Mouse (Mus musculus) intestine, embryonic 16.5 days (tissue): ENCODE results near the gene Cops7b. TPM values are rescaled to one million over a fixed set of nuclear protein-coding genes. Genes with fewer than 3 reads are reported as not detected.
A peak's percentile ranks its signal among the peaks of the same experiment; 100 is the strongest.

Experiments used
- ATAC-seq: fragments of 200-750 bp; cut with Nextera tagmentation; 2 replicates; pipeline ENCODE4 v1.8.0; 2017; ENCODE audit warnings: moderate TSS enrichment, moderate library complexity
- H3K27ac ChIP-seq: fragments of 300-500 bp; sonication (generic); 2 replicates; pipeline ENCODE4 v1.5.1; 2014; ENCODE audit warnings: mild to moderate bottlenecking, low read length
- H3K27me3 ChIP-seq: fragments of 300-500 bp; sonication (generic); replicated peaks from 2 replicates; pipeline ENCODE4 v1.6.1; 2014; ENCODE audit warnings: low read length, control low read depth, mixed read lengths; ENCODE audit not compliant: control insufficient read depth, insufficient read depth
- H3K36me3 ChIP-seq: fragments of 300-500 bp; sonication (generic); 2 replicates; pipeline ENCODE4 v1.6.1; 2014; ENCODE audit warnings: low read length, control low read depth; ENCODE audit not compliant: control insufficient read depth, insufficient read depth
- H3K4me1 ChIP-seq: fragments of 300-500 bp; sonication (generic); 2 replicates; pipeline ENCODE4 v1.6.1; 2014; ENCODE audit warnings: low read length, control low read depth, mixed read lengths; ENCODE audit not compliant: control insufficient read depth, insufficient read depth
- H3K4me2 ChIP-seq: fragments of 300-500 bp; sonication (generic); 2 replicates; pipeline ENCODE4 v1.6.1; 2014; ENCODE audit warnings: low read depth, low read length, control low read depth
- H3K4me3 ChIP-seq: fragments of 300-500 bp; sonication (generic); 2 replicates; pipeline ENCODE4 v1.5.1; 2014; ENCODE audit warnings: mild to moderate bottlenecking, low read length
- H3K9ac ChIP-seq: fragments of 300-500 bp; sonication (generic); 2 replicates; pipeline ENCODE4 v1.6.1; 2014; ENCODE audit warnings: low read depth, low read length
- H3K9me3 ChIP-seq: fragments of 300-500 bp; sonication (generic); 2 replicates; pipeline ENCODE4 v1.6.1; 2016; ENCODE audit warnings: low read length, control low read depth; ENCODE audit not compliant: control insufficient read depth
- WGBS: fragments of 180-500 bp; shearing (Covaris S2); extraction: QIAGEN DNeasy Blood & Tissue Kit; methylation state at CpG from one replicate; pipeline ENCODE4 v1.1.7; 2014; 5-methylcytosine and 5-hydroxymethylcytosine counted together
- polyA plus RNA-seq: library from polyadenylated mRNA; unstranded; fragments of >200 nt; fragmentation: Nextera tagmentation; extraction: Ambion mirVana; gene quantifications from 2 replicates; pipeline ENCODE4 v1.2.1, GENCODE M21; 2015

Cops7b gene
- polyA plus RNA-seq, 1 experiment from 2014 or later: 35.1 TPM

DNA sequence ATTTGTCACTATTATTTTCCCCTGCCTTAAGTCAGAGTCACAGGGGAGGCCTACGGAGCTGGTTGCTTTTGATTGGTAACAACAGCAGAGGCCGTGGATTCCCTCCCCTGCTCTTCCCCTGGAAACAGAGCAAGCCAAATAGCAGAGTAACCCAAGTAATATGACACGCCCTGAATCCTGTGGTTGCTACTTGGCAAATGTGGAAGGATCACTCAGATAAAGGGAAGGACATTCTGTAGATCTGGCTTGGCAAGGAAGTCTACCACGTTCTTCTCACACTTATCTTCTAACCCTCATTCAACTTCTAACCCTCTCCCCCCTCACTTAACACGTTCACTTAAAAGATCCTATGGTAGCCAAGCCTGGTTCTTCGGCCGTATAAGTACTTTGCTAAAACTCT, 24.8 kb upstream of the Cops7b start:
- no peak overlapping the region for H3K4me3 ChIP-seq
- WGBS: 61% methylated on average over 7 of the region's 7 CpGs
- H3K4me2 ChIP-seq: no peak overlapping the region
- H3K4me1 ChIP-seq: no peaks in the 10 kb centered on the region
- no peak overlapping the region for H3K9ac ChIP-seq
- no peaks in the 10 kb centered on the region for H3K36me3 ChIP-seq
- H3K9me3 ChIP-seq: no peaks in the 10 kb centered on the region
- H3K27ac ChIP-seq: no peak overlapping the region
- ATAC-seq: no peak
- no peaks in the 10 kb centered on the region for H3K27me3 ChIP-seq

DNA sequence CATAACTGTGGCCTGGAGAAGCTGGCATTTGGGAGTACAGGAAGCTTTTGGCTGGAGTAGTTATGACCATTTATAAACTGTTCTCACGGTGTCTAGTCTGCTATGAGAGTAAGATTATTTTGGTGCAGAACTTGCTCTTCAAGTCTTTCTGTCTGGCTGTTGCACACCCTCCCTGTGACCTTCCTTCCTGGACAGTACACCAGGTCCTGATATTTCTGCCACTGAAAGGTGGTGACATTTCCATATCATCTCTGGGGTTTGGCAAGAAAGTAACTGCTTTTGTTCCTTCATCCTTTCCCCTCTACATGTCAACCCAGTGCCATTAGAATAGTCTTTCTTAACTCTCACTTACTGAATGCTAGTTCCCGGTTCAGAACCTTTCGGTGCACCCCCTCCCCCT, 23.5 kb upstream of the Cops7b start:
- Histone ChIP-seq H3K4me1 (no peaks in the 10 kb centered on the region), H3K9ac (no peak overlapping the region), H3K36me3 (no peaks in the 10 kb centered on the region), H3K4me3 (no peak overlapping the region), H3K27ac (no peak overlapping the region), H3K9me3 (no peaks in the 10 kb centered on the region), H3K27me3 (no peaks in the 10 kb centered on the region), H3K4me2 (no peak overlapping the region)
- 88% methylated on average over 3 of the region's 3 CpGs for WGBS
- no peak for ATAC-seq

DNA sequence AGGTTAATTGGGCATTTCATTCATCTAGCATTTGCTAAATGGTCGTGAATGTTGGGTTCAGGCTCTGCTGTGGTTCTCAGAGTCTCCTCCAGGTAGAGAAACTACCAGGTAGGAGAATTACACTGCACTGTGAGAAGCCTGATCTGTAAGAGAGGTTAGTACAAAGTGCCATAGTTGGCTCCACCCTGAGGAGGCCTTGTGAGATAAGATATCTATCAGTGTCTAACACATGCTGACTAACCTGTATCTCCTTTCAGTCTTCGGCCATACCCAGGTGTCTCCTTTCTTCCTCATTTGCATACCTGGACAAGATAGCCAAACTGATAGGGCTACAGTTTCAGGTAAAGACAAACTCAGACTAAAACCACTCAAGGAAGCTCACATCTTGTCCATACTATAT, 20.0 kb upstream of the Cops7b start:
- no peaks in the 10 kb centered on the region for H3K9me3 ChIP-seq
- no peak overlapping the region for H3K4me2 ChIP-seq
- H3K4me3 ChIP-seq: no peak overlapping the region
- no peaks in the 10 kb centered on the region for H3K4me1 ChIP-seq
- no peaks in the 10 kb centered on the region for H3K36me3 ChIP-seq
- no peak overlapping the region for H3K9ac ChIP-seq
- peak; percentile 97 for ATAC-seq
- WGBS: 73% methylated on average over 2 of the region's 2 CpGs
- H3K27me3 ChIP-seq: no peaks in the 10 kb centered on the region
- H3K27ac ChIP-seq: no peak overlapping the region

DNA sequence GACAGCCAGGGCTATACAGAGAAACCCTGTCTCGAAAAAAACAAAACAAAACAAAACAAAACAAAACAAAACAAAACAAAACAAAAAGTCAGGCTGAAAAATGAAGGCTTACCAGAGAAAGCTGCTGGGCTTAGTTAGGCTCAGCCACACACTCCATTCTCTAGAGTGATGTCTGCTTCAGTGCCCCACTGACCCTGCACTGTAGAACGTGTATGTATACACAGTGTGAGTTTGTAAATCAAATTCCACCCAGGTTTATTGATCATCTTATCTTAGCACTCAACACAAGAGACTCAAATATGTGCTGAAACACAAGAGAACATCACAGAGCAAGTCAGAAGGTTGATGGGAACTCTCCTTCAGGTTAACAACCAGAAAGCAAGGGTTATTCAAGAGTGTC, 14.3 kb upstream of the Cops7b start:
- Histone ChIP-seq H3K27me3 (no peaks in the 10 kb centered on the region), H3K9me3 (no peaks in the 10 kb centered on the region), H3K4me1 (no peaks in the 10 kb centered on the region), H3K27ac (no peak overlapping the region), H3K9ac (no peak overlapping the region), H3K36me3 (no peaks in the 10 kb centered on the region), H3K4me3 (no peak overlapping the region), H3K4me2 (no peak overlapping the region)
- no peak for ATAC-seq
- 59% methylated on average over 2 of the region's 2 CpGs for WGBS

DNA sequence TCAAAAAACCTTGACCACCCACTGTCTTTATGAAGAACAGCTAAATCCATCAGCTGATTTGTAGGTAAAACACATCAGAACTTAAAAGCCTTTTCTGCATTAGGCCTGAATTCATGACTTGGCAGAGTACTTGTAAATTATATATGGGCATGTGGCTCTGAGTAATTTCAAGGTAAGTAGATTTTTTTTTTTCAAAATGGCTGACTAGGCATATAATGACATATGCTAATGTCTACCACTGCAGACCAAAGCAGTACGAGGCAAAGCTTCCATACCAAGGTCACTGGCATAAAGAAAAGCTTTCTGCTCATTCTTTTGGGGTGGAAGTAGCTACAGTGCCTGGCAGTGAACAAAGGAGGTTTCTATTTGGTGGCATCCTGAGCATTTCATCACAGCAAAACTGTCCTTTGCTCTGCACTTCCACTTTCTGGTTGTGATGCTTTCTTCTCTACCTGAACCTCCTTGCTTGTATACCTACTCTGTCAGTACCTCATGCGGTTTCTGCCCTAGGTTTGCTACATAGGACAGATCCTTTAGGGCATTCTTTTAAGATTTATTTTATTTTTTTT, 13.3 kb upstream of the Cops7b start:
- 88% methylated on average over 2 of the region's 2 CpGs for WGBS
- no peak overlapping the region for H3K4me2 ChIP-seq
- H3K4me3 ChIP-seq: no peak overlapping the region
- ATAC-seq: no peak
- H3K27ac ChIP-seq: no peak overlapping the region
- H3K27me3 ChIP-seq: no peaks in the 10 kb centered on the region
- H3K9ac ChIP-seq: no peak overlapping the region
- no peaks in the 10 kb centered on the region for H3K9me3 ChIP-seq
- no peaks in the 10 kb centered on the region for H3K36me3 ChIP-seq
- no peaks in the 10 kb centered on the region for H3K4me1 ChIP-seq

DNA sequence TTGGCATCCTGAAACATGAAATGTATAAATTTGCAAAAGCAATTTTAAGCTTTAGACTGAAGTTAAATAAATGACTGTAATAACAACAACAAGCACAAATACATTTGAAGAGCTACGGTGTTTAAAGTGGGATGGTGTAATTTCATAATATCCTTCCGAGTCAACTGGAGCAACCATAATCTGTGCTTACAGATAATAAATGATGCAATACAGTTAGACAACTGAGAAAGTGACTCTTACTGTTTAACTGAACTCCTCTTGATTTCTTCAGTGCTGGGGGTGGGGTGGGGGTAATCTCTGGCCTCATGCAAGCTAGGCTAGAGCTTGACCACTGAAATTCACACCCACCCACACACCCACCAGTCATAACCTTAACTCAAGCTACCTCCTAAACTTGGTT, 11.3 kb upstream of the Cops7b start:
- H3K9me3 ChIP-seq: no peaks in the 10 kb centered on the region
- no peaks in the 10 kb centered on the region for H3K4me1 ChIP-seq
- no peak overlapping the region for H3K4me2 ChIP-seq
- 76% methylated on average over 2 of the region's 2 CpGs for WGBS
- no peak overlapping the region for H3K4me3 ChIP-seq
- H3K27me3 ChIP-seq: no peaks in the 10 kb centered on the region
- no peak for ATAC-seq
- H3K27ac ChIP-seq: no peak overlapping the region
- no peak overlapping the region for H3K9ac ChIP-seq
- no peaks in the 10 kb centered on the region for H3K36me3 ChIP-seq

DNA sequence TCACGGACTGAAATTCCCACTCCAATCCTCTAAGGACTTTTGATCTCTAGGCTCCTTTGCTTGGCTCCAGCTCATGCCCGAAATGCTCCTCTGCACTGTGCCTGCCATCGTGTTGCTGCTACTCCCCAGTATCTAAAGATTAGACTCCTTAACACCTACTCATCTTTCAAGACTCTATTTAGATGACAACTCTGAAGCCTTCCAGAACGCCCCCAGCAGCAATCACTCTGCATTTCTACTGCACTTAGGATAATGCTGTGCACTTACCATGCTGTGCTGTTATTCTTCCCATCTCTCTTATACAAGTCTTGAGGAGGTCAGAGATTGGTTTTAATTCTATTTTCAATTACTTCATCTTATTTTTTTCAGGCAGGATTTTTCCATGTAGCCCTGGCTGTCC, 10.8 kb upstream of the Cops7b start:
- no peak overlapping the region for H3K4me2 ChIP-seq
- H3K9ac ChIP-seq: no peak overlapping the region
- no peak overlapping the region for H3K27ac ChIP-seq
- no peak overlapping the region for H3K4me3 ChIP-seq
- ATAC-seq: no peak
- H3K9me3 ChIP-seq: no peaks in the 10 kb centered on the region
- 70% methylated on average over 4 of the region's 4 CpGs for WGBS
- H3K27me3 ChIP-seq: no peaks in the 10 kb centered on the region
- no peaks in the 10 kb centered on the region for H3K4me1 ChIP-seq
- no peaks in the 10 kb centered on the region for H3K36me3 ChIP-seq

DNA sequence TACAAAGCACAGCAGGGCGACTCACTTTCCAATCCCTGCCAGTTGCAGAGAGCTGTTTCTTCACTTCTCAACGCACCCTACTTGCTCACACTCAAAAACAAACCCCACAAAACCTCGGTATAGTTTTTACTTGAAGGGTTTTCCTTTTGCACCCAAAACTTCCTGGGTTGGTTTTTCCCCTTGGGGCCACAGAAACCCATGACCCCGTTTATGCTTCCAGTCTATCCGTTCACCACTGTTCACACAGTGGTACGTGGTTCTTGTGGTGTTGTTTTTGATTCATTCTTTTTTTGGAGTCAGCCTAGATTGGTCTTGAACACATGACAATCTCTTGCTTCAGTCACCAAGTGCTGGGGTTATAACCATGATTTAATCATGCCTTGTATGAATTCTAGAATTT, 2.3 kb upstream of the Cops7b start:
- ATAC-seq: no peak
- no peak overlapping the region for H3K27ac ChIP-seq
- no peaks in the 10 kb centered on the region for H3K9me3 ChIP-seq
- H3K4me1 ChIP-seq: peaks cover 5% of the 10 kb centered on the region
- H3K4me3 ChIP-seq: no peak overlapping the region
- no peak overlapping the region for H3K4me2 ChIP-seq
- WGBS: 78% methylated on average over 6 of the region's 6 CpGs
- no peak overlapping the region for H3K9ac ChIP-seq
- no peaks in the 10 kb centered on the region for H3K36me3 ChIP-seq
- H3K27me3 ChIP-seq: no peaks in the 10 kb centered on the region

DNA sequence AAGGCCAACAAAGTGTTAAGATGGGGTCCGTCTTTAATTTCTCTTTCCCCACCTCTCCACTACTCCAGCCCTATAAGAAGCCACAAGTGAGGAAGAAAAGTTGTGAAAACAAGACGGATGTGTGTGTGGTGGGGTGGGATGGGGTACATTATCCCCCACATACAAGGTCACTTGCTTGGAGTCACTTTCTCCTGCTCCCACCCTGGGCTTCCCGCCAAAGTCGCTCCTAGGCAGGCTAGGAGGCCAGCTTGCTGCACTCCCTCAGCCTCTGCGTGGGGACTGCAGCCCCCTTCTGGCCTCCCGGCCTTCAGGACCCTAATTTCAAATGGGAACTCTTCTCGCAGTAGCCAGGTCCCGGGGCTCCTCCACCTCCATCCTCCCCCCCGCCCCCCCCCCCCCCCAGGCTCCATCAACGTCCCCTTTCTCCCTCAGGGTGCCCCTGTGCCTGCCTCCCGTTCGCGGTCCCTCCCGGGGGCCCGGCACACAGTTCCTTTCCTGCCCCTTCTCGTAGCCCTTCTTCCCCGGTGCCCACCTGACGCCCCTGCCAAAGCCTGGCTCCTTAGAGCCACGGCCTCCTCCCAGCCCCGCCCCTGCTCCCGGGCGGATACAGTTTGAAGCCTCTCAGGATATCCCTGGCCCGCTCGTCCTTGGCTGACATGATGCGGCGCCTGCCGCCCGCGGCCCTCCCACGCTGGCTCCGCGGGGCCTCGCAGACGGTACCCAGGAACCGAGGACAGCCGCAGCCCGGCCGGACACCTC, 833 bp upstream of the Cops7b start:
- H3K9ac ChIP-seq: peak overlapping the region; percentile 94
- no peaks in the 10 kb centered on the region for H3K9me3 ChIP-seq
- WGBS: 1% methylated on average over 31 of the region's 38 CpGs
- peak; percentile 82 for ATAC-seq
- H3K4me2 ChIP-seq: peak overlapping the region; percentile 80
- peaks cover 8% of the 10 kb centered on the region for H3K4me1 ChIP-seq
- H3K36me3 ChIP-seq: no peaks in the 10 kb centered on the region
- peak overlapping the region; percentile 60 for H3K27ac ChIP-seq
- no peaks in the 10 kb centered on the region for H3K27me3 ChIP-seq
- peak overlapping the region; percentile 88 for H3K4me3 ChIP-seq

DNA sequence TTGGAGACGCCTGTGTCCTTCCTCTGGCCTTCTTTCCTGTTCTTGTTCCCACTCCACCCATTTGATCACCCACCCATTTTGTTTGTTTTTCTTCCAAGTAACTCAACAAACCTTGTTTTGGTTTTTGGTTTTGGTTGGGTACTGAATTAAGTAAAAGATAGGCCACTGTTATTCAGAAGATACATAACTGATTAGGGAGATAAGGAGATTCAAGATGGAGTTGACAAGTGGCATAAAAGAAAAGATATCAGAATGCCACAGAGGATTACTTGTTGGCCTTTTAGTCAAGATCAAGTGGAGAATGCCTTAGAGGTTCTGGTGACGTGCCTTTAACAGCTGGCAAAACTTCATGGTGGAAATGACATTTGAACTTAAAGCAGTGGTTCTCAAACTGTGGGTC, 1.0 kb downstream of the Cops7b start:
- H3K4me2 ChIP-seq: no peak overlapping the region

More for the DNA sequence above, 1.0 kb downstream of the Cops7b start:
- no peaks in the 10 kb centered on the region for H3K27me3 ChIP-seq
- ATAC-seq: no peak
- WGBS: 69% methylated on average over 2 of the region's 2 CpGs
- H3K4me3 ChIP-seq: no peak overlapping the region
- H3K27ac ChIP-seq: no peak overlapping the region
- no peaks in the 10 kb centered on the region for H3K36me3 ChIP-seq
- H3K9ac ChIP-seq: no peak overlapping the region
- H3K4me1 ChIP-seq: peaks cover 13% of the 10 kb centered on the region
- no peaks in the 10 kb centered on the region for H3K9me3 ChIP-seq
